Mouse (Mus musculus) adrenal gland, adult 8-10 months (tissue): ENCODE measurements at regions not wholly inside any gene's neighbourhood (a gene's known extent, or its start where the extent isn't known, plus 50 kb on each side); places are given as distances from the start of the nearest gene placed in this dataset.
"Not testable (repeated sequence)": the region's sequence is repeated elsewhere in the genome, so short reads cannot be mapped to it uniquely, and the experiment has no call there.

Experiments
- DNase-seq: peaks from one replicate; pipeline ENCODE4 v3.0.0; 2022

GRCm38 (mm10) chr1:23316288-23316687 lies 81.3 kb downstream of the Ogfrl1 start:
- not testable (repeated sequence) for DNase-seq

GRCm38 (mm10) chr1:23314863-23315262 lies 82.7 kb downstream of the Ogfrl1 start:
- not testable (repeated sequence) for DNase-seq

- no peak for DNase-seq
Observed at GRCm38 (mm10) chr1:23292718-23293117, 104.9 kb downstream of the Ogfrl1 start.

GRCm38 (mm10) chr1:23286741-23287140 lies 110.8 kb downstream of the Ogfrl1 start:
- DNase-seq = peak; percentile 55

- DNase-seq = no peak
Observed at GRCm38 (mm10) chr1:23282870-23283219, 114.7 kb downstream of the Ogfrl1 start.

- DNase-seq = no peak
Observed at GRCm38 (mm10) chr1:23282215-23282869, 115.2 kb downstream of the Ogfrl1 start.

- no peak for DNase-seq
Observed at GRCm38 (mm10) chr1:23279827-23280226, 117.7 kb downstream of the Ogfrl1 start.

- DNase-seq = no peak
Observed at GRCm38 (mm10) chr1:23272077-23272476, 125.5 kb downstream of the Ogfrl1 start.

GRCm38 (mm10) chr1:23270910-23271822 lies 126.4 kb downstream of the Ogfrl1 start:
- DNase-seq = no peak

GRCm38 (mm10) chr1:23268062-23268461 lies 129.5 kb downstream of the Ogfrl1 start:
- DNase-seq = no peak

GRCm38 (mm10) chr1:23265556-23266232 lies 131.9 kb downstream of the Ogfrl1 start:
- no peak for DNase-seq

- DNase-seq = no peak
Observed at GRCm38 (mm10) chr1:23264251-23264650, 133.3 kb downstream of the Ogfrl1 start.

GRCm38 (mm10) chr1:23263798-23264197 lies 133.8 kb downstream of the Ogfrl1 start:
- DNase-seq = no peak

GRCm38 (mm10) chr1:23261652-23262051 lies 135.9 kb downstream of the Ogfrl1 start:
- no peak for DNase-seq

GRCm38 (mm10) chr1:23257306-23257895 lies 140.2 kb downstream of the Ogfrl1 start:
- no peak for DNase-seq

GRCm38 (mm10) chr1:23256630-23257001 lies 141.0 kb downstream of the Ogfrl1 start:
- DNase-seq = peak; percentile 87

GRCm38 (mm10) chr1:23255925-23256629 lies 141.5 kb downstream of the Ogfrl1 start:
- DNase-seq = peak; percentile 95

GRCm38 (mm10) chr1:23254235-23254634 lies 143.3 kb downstream of the Ogfrl1 start:
- no peak for DNase-seq

- DNase-seq = no peak
Observed at GRCm38 (mm10) chr1:23231522-23231921, 129.5 kb upstream of the 4933415F23Rik start.

GRCm38 (mm10) chr1:23228478-23228877 lies 126.4 kb upstream of the 4933415F23Rik start:
- no peak for DNase-seq

GRCm38 (mm10) chr1:23214462-23215158 lies 112.6 kb upstream of the 4933415F23Rik start:
- no peak for DNase-seq

GRCm38 (mm10) chr1:23207843-23208242 lies 105.8 kb upstream of the 4933415F23Rik start:
- DNase-seq = no peak
